ENCODE assay signal across 20 mouse cellular contexts in the genomic region with DNA sequence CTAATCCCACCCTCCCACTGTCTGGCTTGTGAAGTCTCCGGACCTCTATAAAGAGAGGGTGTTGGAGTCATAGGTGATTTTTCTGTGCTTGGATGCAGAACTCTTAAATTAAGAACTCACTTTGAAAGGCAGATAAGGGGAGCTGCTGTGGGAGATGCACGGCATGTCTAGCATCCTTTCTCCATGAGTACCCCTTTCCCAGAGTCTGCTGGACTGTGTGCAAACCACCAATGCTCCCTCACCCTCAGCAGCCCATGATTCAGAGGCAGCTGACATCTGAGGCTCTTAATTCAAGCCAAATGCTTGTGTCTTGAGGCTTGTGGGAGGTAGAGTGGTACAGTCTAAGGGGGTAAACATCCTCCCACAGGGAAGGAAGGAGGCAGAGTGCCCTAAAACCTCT. TPM values are rescaled to one million over a fixed set of nuclear protein-coding genes. Genes with fewer than 3 reads are reported as not detected.
DNase-seq lines count a peak whose midpoint lies in the region; ATAC-seq and TF ChIP-seq lines count a peak whose summit lies in the region.
"Had no signal": no experiment of that assay in that cellular context is flagged by ENCODE, and none has a peak within 500 bp of the region (broad histone marks: within the 10 kb centered on the region; RNA-seq: fewer than 3 reads in every experiment).

No protein-coding gene starts in this region.

- DNase-seq in forebrain, embryonic 10.5 days (ENCODE audit: extremely low spot score, low spot score): no peak
- peak; percentile 53 for DNase-seq in Muller cell, postnatal 12 days (ENCODE audit: inconsistent ontology term)
- peak; percentile 49 for DNase-seq in limb, embryonic 10.5 days (ENCODE audit: low spot score)
- no peak for DNase-seq in left cerebral cortex, postnatal 4 days
- no peak for DNase-seq in lung, postnatal 0 days (ENCODE audit: low spot score)
- no peak for DNase-seq in thymus, postnatal 10 days (ENCODE audit: low spot score in 2 of 2)
- DNase-seq: adrenal gland, postnatal 10 days; B cell, adult 2 months; cerebellum, postnatal 10 days; gastrocnemius, postnatal 36 days; kidney, postnatal 4 days; right cerebral cortex, adult 18-20 months; thymus, postnatal 25 days had no signal

- H3K4me3 ChIP-seq in forebrain, embryonic 10.5 days: no peak overlapping the region
- H3K4me3 ChIP-seq in forebrain, embryonic 16.5 days (replicated peaks; ENCODE audit: low read length): no peak overlapping the region
- no peak overlapping the region for H3K4me3 ChIP-seq in embryonic facial prominence, embryonic 13.5 days
- H3K4me3 ChIP-seq in limb, embryonic 10.5 days: no peak overlapping the region
- no peak overlapping the region for H3K4me3 ChIP-seq in lung, postnatal 0 days (ENCODE audit: low read depth, low read length)
- H3K4me3 ChIP-seq: forebrain, embryonic 12.5 days; hindbrain, embryonic 10.5 days; neural tube, embryonic 13.5 days had no signal

- no peaks in the 10 kb centered on the region for H3K27me3 ChIP-seq in forebrain, embryonic 10.5 days (ENCODE audit: poor library complexity, severe bottlenecking)
- no peaks in the 10 kb centered on the region for H3K27me3 ChIP-seq in forebrain, embryonic 16.5 days (replicated peaks; ENCODE audit: control insufficient read depth, insufficient read depth, low read length)
- H3K27me3 ChIP-seq in embryonic facial prominence, embryonic 13.5 days: no peaks in the 10 kb centered on the region
- no peaks in the 10 kb centered on the region for H3K27me3 ChIP-seq in limb, embryonic 10.5 days (ENCODE audit: low read depth, poor library complexity, severe bottlenecking)
- no peaks in the 10 kb centered on the region for H3K27me3 ChIP-seq in lung, postnatal 0 days (replicated peaks; ENCODE audit: insufficient read depth, low read length)
- H3K27me3 ChIP-seq: forebrain, embryonic 12.5 days; neural tube, embryonic 13.5 days had no signal

- no peaks in the 10 kb centered on the region for H3K9me3 ChIP-seq in forebrain, embryonic 10.5 days
- no peaks in the 10 kb centered on the region for H3K9me3 ChIP-seq in forebrain, embryonic 16.5 days (ENCODE audit: control insufficient read depth, low read length)
- no peaks in the 10 kb centered on the region for H3K9me3 ChIP-seq in embryonic facial prominence, embryonic 13.5 days
- no peaks in the 10 kb centered on the region for H3K9me3 ChIP-seq in limb, embryonic 10.5 days (replicated peaks)
- H3K9me3 ChIP-seq in lung, postnatal 0 days (ENCODE audit: low read length): no peaks in the 10 kb centered on the region
- H3K9me3 ChIP-seq: forebrain, embryonic 12.5 days; hindbrain, embryonic 10.5 days; neural tube, embryonic 13.5 days had no signal

- no peak for ATAC-seq in forebrain, embryonic 16.5 days
- peak; percentile 46 for ATAC-seq in embryonic facial prominence, embryonic 13.5 days (ENCODE audit: insufficient number of reproducible peaks, insufficient read depth, low FRiP score, low TSS enrichment, low read depth)
- ATAC-seq in lung, postnatal 0 days: no peak
- ATAC-seq: activated CD4-positive, CD25-positive, alpha-beta regulatory T cell, adult 4 months had no signal

- H3K9ac ChIP-seq in forebrain, embryonic 16.5 days (replicated peaks; ENCODE audit: low read depth, low read length): no peak overlapping the region
- no peak overlapping the region for H3K9ac ChIP-seq in embryonic facial prominence, embryonic 13.5 days
- no peak overlapping the region for H3K9ac ChIP-seq in lung, postnatal 0 days (replicated peaks; ENCODE audit: low read depth)
- H3K9ac ChIP-seq: forebrain, embryonic 12.5 days; neural tube, embryonic 13.5 days had no signal

- WGBS in forebrain, embryonic 10.5 days: 67% methylated on average over 2 of the region's 2 CpGs
- 85% methylated on average over 2 of the region's 2 CpGs for WGBS in forebrain, embryonic 16.5 days
- 31% methylated on average over 2 of the region's 2 CpGs for WGBS in embryonic facial prominence, embryonic 13.5 days
- 18% methylated on average over 2 of the region's 2 CpGs for WGBS in limb, embryonic 10.5 days
- 72% methylated on average over 2 of the region's 2 CpGs for WGBS in lung, postnatal 0 days

- TF ChIP-seq CTCF in lung, postnatal 0 days (IDR thresholded peaks at IDR 0.05): no peak

- TF ChIP-seq EP300 in lung, postnatal 0 days (IDR thresholded peaks at IDR 0.05): no peak

- peak overlapping the region; percentile 49; the same call in 1 of the 2 replicates for H3K27ac ChIP-seq in forebrain, embryonic 10.5 days
- H3K27ac ChIP-seq in forebrain, embryonic 16.5 days (ENCODE audit: low read length): no peak overlapping the region
- H3K27ac ChIP-seq in embryonic facial prominence, embryonic 13.5 days: peak overlapping the region; percentile 11; the same call in 1 of the 2 replicates
- H3K27ac ChIP-seq in limb, embryonic 10.5 days: peak overlapping the region; percentile 71
- H3K27ac ChIP-seq in lung, postnatal 0 days (ENCODE audit: low read length): no peak overlapping the region
- H3K27ac ChIP-seq: forebrain, embryonic 12.5 days; hindbrain, embryonic 10.5 days; neural tube, embryonic 13.5 days had no signal

- no peak overlapping the region for H3K4me2 ChIP-seq in forebrain, embryonic 16.5 days (ENCODE audit: low read length)
- no peak overlapping the region for H3K4me2 ChIP-seq in embryonic facial prominence, embryonic 13.5 days
- H3K4me2 ChIP-seq in lung, postnatal 0 days (replicated peaks; ENCODE audit: low read depth, low read length): no peak overlapping the region
- H3K4me2 ChIP-seq: forebrain, embryonic 12.5 days; neural tube, embryonic 13.5 days had no signal

- intact Hi-C loops in left cerebral cortex, postnatal 4 days (cut with DNase I): no loop called here

- peaks cover 28% of the 10 kb centered on the region for H3K4me1 ChIP-seq in forebrain, embryonic 10.5 days
- H3K4me1 ChIP-seq in forebrain, embryonic 16.5 days (replicated peaks; ENCODE audit: control insufficient read depth, insufficient read depth, low read length): peaks cover 6% of the 10 kb centered on the region
- peaks cover 48% of the 10 kb centered on the region for H3K4me1 ChIP-seq in embryonic facial prominence, embryonic 13.5 days
- H3K4me1 ChIP-seq in limb, embryonic 10.5 days: peaks cover 51% of the 10 kb centered on the region
- H3K4me1 ChIP-seq in lung, postnatal 0 days (ENCODE audit: insufficient read depth, low read depth, low read length): peaks cover 9% of the 10 kb centered on the region; the same call in 1 of the 2 replicates

- H3K36me3 ChIP-seq in forebrain, embryonic 10.5 days (replicated peaks): no peaks in the 10 kb centered on the region
- no peaks in the 10 kb centered on the region for H3K36me3 ChIP-seq in forebrain, embryonic 16.5 days (ENCODE audit: control insufficient read depth, insufficient read depth)
- H3K36me3 ChIP-seq in embryonic facial prominence, embryonic 13.5 days: no peaks in the 10 kb centered on the region
- H3K36me3 ChIP-seq in limb, embryonic 10.5 days: no peaks in the 10 kb centered on the region
- H3K36me3 ChIP-seq in lung, postnatal 0 days (ENCODE audit: insufficient read depth, low read length): no peaks in the 10 kb centered on the region
- H3K36me3 ChIP-seq: forebrain, embryonic 12.5 days; hindbrain, embryonic 10.5 days; neural tube, embryonic 13.5 days had no signal

RNA-seq across cellular contexts. Expression of a gene that starts 51.8 kb away (rescaled TPM):
- 4.7 and 4.8 TPM in 2 replicates for polyA plus RNA-seq in forebrain, embryonic 10.5 days (2016; fragmentation: Nextera tagmentation; extraction: Ambion mirVana)
- polyA plus RNA-seq in forebrain, embryonic 16.5 days (2015; fragmentation: Nextera tagmentation; extraction: Ambion mirVana): 2.6 and 2.8 TPM in 2 replicates
- polyA plus RNA-seq in embryonic facial prominence, embryonic 13.5 days (2015; fragmentation: Nextera tagmentation; extraction: Ambion mirVana): 3.9 and 4.0 TPM in 2 replicates
- polyA plus RNA-seq in limb, embryonic 10.5 days (2016; fragmentation: Nextera tagmentation; extraction: Ambion mirVana): 2.8 and 3.6 TPM in 2 replicates
- 1 to 10 TPM; 6.4 to 7.6 TPM for total RNA-seq in left cerebral cortex, postnatal 4 days (2021)
- polyA plus RNA-seq in lung, postnatal 0 days (2015; fragmentation: Nextera tagmentation; extraction: Ambion mirVana): 5.7 and 6.4 TPM in 2 replicates
- total RNA-seq: megakaryocyte-erythroid progenitor cell, adult 5-6 weeks had no signal

Comparison
In these comparisons a context has a peak if more than half of its experiments do, and no peak if none do; other contexts are left out.
1. H3K27ac ChIP-seq: peak in forebrain, embryonic 10.5 days (single experiment), embryonic facial prominence, embryonic 13.5 days (single experiment) and limb, embryonic 10.5 days (single experiment); none in forebrain, embryonic 16.5 days (single experiment) and lung, postnatal 0 days (single experiment).
2. DNase-seq: peak in Muller cell, postnatal 12 days (single experiment) and limb, embryonic 10.5 days (single experiment); none in forebrain, embryonic 10.5 days (single experiment), left cerebral cortex, postnatal 4 days (single experiment), lung, postnatal 0 days (single experiment) and thymus, postnatal 10 days (0 of 2).